Mouse (Mus musculus): ENCODE measurements around the gene Tmem177. TPM values are rescaled to one million over a fixed set of nuclear protein-coding genes. Genes with fewer than 3 reads are reported as not detected.

The Tmem177 gene
- polyA plus RNA-seq (2017; shearing (Covaris generic)), result 1 to 10 TPM; 7.5 to 8.5 TPM

- peak; percentile 97 for ATAC-seq
These were observed at the start of gene Tmem177 for GRCm38 (mm10) chr1:119912953-119913814. Gene Tmem177 (minus strand): TSS chr1:119913208.

- ATAC-seq, result no peak
These were observed 46.9 kb upstream of the Tmem177 start for GRCm38 (mm10) chr1:119959920-119960319.

- no peak for ATAC-seq
These were observed 46.5 kb upstream of the Tmem177 start for GRCm38 (mm10) chr1:119959464-119959863.

- ATAC-seq, result no peak
These were observed 44.8 kb upstream of the Tmem177 start for GRCm38 (mm10) chr1:119957716-119958222.

GRCm38 (mm10) chr1:119954680-119955079, 41.7 kb upstream of the Tmem177 start:
- no peak for ATAC-seq

- ATAC-seq, result no peak
These were observed 40.4 kb upstream of the Tmem177 start for GRCm38 (mm10) chr1:119953456-119953855.

- no peak for ATAC-seq
These were observed 37.1 kb upstream of the Tmem177 start for GRCm38 (mm10) chr1:119950086-119950485.

DNA sequence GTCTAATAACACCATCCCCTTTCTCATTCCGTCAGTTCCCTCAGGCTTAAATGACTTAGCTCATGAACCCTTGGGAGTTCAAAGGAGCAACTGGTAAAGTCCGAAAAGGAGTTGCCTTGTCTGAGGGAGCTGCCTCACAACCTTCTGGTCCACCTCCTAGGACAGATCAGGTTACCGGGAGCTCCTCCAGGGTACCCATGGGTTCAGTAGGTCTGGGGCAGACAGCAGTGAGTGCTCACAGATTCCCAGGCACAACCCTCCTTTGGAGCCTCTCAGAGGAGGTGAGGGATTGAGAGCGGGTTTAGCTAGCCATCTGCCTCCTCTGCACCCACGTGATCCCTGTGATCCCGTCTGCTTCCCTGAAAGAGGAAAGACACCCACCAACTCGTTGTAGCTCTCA, 23.9 kb upstream of the Tmem177 start:
- no peak for ATAC-seq

GRCm38 (mm10) chr1:119931421-119932150, 18.6 kb upstream of the Tmem177 start:
- no peak for ATAC-seq

- ATAC-seq, result peak; percentile 70
These were observed 16.7 kb upstream of the Tmem177 start for GRCm38 (mm10) chr1:119929715-119930114.

- peak; percentile 53 for ATAC-seq
These were observed 6.3 kb upstream of the Tmem177 start for GRCm38 (mm10) chr1:119919299-119919698.

DNA sequence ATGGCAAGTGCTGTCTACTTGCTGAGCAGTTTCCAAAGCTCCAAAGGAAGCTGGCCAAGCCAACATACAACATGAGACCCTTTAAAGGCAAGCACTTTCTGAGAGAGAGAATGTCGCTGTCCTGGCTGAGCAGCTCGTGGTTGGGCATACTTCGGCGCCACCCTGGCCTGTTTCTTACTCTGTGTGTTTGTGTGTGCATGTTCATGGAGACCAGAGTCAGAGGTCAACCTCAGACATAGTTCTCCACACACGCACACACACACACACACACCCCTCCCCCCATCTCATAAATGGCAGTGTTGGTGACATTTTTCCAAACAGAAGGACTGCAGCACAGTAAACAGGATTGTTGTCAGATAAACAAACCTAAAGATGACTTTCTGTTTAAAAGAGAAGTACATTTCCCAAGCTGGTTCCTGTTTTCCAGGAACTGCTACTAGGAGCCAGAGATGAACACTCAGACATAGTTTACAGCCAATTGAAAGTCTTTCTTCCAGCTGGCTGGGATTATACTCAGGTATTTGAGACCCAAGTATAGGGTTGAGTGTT, 3.9 kb upstream of the Tmem177 start:
- ATAC-seq, result no peak

DNA sequence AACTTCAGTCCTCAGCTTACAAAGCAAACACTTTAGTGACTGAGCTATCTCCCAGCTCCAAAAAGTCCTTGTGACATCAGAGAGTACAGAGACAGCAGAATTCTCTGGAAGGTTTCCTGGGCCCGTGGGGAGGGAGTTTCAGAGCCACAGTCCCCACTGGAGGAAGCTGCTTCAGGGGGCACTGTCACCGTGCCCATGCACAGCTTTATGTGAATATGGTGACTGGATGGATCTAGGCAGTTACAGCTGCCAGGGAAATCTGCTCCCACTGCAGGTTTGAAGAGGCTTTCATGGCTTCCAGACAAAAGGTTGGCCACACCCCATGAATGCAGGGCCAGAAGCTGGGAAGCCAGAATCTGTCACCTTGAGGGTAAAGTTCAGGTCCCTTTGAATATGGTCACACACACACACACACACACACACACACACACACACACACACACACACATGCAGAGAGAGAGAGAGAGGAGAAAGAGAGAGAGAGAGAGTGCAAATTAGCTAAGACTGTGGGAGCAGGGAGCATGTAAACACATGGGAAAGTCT, 5.7 kb downstream of the Tmem177 start:
- ATAC-seq, result no peak

GRCm38 (mm10) chr1:119903231-119903620, 9.8 kb downstream of the Tmem177 start:
- no peak for ATAC-seq

DNA sequence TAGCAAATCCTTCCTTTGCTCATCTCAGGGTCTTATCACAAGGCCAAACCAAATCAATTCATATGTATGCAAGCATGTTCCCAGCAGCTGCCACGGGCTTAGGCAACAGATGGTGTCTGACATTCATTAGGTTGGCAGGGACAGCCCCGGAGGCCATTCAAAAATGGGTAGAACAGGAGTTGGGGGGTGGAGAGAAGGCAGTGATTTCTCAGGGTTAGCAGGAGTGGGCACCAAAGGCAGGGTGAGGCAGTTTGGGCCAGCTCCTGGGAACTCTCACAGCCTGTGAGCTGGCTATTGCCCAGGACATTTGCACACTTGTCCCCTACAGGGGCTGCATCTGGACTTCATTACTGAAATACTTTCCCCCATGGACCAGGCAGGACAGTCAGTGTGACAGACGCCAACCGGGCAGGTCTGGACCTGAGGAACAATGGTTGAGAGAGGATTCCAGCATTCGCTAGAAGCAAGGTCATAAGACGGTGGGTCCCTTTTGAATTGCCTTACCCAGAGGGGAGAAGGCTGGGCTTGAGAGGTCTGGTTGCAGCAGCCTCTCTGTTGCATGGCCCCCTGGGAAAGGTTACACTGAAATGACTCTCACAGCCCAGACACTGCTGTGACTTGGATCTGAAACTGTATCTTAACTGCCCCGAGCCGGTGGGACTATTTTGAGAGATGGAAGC, 10.3 kb downstream of the Tmem177 start:
- ATAC-seq, result no peak

DNA sequence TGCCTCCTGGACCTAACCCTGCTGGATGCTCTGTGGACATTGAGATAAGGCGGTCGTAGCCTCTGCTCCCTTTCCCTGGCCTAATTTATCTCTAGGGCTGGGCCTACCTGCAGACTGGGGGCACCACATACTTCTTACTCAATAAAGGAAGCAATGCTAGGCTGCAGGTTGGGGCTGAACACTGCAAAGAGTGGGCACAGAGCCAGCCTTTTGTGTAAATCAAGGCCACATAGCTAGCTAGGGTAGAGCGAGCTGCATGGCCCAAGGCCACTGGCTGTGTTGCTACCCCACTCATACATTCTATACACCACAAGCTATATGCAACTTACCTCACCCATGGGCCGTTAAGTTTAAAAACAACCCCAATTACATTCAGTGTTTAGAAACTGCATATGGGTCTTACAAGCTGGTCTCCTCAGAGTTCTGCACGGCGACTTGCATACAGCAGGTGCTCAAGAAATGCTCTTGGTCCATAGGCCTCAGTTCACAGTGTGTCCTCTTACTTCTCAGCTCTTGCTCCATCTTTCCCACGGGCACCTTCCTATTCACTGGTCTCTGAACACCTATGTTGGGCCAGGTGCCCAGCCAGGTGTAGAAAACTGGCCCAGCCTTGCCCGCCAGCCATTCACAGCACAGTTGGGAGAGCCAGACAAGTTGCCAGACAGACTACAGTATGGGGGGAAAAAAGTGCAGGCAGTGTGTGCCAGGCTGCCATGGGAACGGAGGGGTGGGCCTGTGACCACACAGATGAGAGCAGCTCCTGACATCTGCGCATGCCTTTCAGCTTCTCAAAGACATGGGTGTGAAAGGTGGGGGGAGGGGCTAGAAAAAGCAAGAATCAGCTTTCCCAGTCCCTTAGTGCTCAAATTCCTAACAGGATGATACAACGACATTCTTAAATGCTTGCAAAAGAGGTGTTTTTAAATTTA, 13.5 kb downstream of the Tmem177 start:
- ATAC-seq, result no peak

- ATAC-seq, result peak; percentile 93
These were observed 18.1 kb downstream of the Tmem177 start for GRCm38 (mm10) chr1:119894936-119895335.

DNA sequence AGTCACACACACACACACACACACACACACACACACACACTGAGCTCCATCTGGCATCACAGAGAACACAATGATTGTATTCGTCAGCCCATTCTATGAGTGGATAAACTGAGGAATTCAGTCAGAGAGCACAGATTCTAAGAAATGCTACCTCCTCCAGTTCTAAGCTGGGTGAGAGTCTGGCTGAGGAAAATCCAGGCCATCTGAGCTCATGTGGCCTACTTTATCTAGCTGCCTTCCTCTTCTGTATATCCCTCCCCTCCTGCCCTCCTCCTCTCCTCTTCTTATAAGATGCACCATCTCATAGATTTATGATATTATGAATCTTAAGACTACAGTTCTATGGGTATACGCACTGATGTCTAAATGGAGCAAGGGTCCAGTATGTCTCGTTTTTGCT, 19.4 kb downstream of the Tmem177 start:
- no peak for ATAC-seq

- ATAC-seq, result no peak
These were observed 20.1 kb downstream of the Tmem177 start for GRCm38 (mm10) chr1:119892933-119893332.

DNA sequence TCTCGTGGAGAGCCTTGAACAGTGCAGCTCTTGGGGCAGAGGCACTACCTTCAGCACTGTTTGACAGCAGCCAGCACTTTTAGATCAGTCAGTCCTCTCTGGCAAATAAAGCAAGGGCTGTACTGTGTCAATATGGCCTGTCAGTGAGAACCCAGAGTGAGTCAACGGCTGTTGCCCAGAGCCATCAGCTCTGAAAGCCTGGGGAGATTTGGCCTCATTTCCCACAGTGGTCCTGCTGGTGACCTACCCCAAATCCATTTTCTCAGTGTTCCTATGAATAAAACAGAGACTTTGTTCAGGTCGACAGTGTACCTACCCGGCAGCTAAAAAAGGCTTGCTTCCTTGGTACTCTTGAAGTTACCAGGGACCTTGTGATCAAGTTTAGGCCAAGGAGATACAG, 21.1 kb downstream of the Tmem177 start:
- ATAC-seq, result no peak

- ATAC-seq, result no peak
These were observed 21.9 kb downstream of the Tmem177 start for GRCm38 (mm10) chr1:119891149-119891548.
